Mouse (Mus musculus) embryo, embryonic 10 days (tissue): ENCODE results near the gene Glycam1.
"Not testable (repeated sequence)": the region's sequence is repeated elsewhere in the genome, so short reads cannot be mapped to it uniquely, and the experiment has no call there.

Experiments
- DNase-seq: peaks from one replicate; pipeline ENCODE4 v3.0.0-alpha.2; 2015; ENCODE audit warnings: low spot score

Glycam1 gene

GRCm38 (mm10) chr15:103564981-103565380, at the start of gene Glycam1:
TSS of gene Glycam1 (minus strand) at chr15:103565081.
- DNase-seq, result no peak

GRCm38 (mm10) chr15:103604481-103604880, 39.6 kb upstream of the Glycam1 start:
- no peak for DNase-seq

GRCm38 (mm10) chr15:103590779-103591178, 25.9 kb upstream of the Glycam1 start:
- DNase-seq, result no peak

- DNase-seq, result not testable (repeated sequence)
Measured at GRCm38 (mm10) chr15:103587752-103588151, 22.9 kb upstream of the Glycam1 start.

- DNase-seq, result no peak
Measured at GRCm38 (mm10) chr15:103585876-103586275, 21.0 kb upstream of the Glycam1 start.

GRCm38 (mm10) chr15:103552096-103552690, 12.7 kb downstream of the Glycam1 start:
- peak; percentile 81 for DNase-seq

- peak; percentile 28 for DNase-seq
Measured at GRCm38 (mm10) chr15:103551053-103551452, 13.8 kb downstream of the Glycam1 start.

GRCm38 (mm10) chr15:103549475-103549874, 15.4 kb downstream of the Glycam1 start:
- DNase-seq, result no peak

GRCm38 (mm10) chr15:103547983-103548382, 16.9 kb downstream of the Glycam1 start:
- no peak for DNase-seq

- DNase-seq, result no peak
Measured at GRCm38 (mm10) chr15:103542526-103542925, 22.4 kb downstream of the Glycam1 start.

- DNase-seq, result no peak
Measured at GRCm38 (mm10) chr15:103540646-103541045, 24.2 kb downstream of the Glycam1 start.

- DNase-seq, result no peak
Measured at GRCm38 (mm10) chr15:103539259-103539658, 25.6 kb downstream of the Glycam1 start.

- DNase-seq, result peak; percentile 88
Measured at GRCm38 (mm10) chr15:103537822-103538213, 27.1 kb downstream of the Glycam1 start, which contains the start of gene Ppp1r1a. TSS of gene Ppp1r1a (minus strand) at chr15:103538003.

GRCm38 (mm10) chr15:103537011-103537821, 27.7 kb downstream of the Glycam1 start:
- DNase-seq, result peak; percentile 48

- DNase-seq, result no peak
Measured at GRCm38 (mm10) chr15:103536456-103536855, 28.4 kb downstream of the Glycam1 start.

- DNase-seq, result no peak
Measured at GRCm38 (mm10) chr15:103535786-103536185, 29.1 kb downstream of the Glycam1 start.

GRCm38 (mm10) chr15:103535030-103535429, 29.9 kb downstream of the Glycam1 start:
- no peak for DNase-seq

- no peak for DNase-seq
Measured at GRCm38 (mm10) chr15:103534054-103534620, 30.7 kb downstream of the Glycam1 start.

GRCm38 (mm10) chr15:103530372-103530771, 34.5 kb downstream of the Glycam1 start:
- peak; percentile 89 for DNase-seq

GRCm38 (mm10) chr15:103523156-103523555, 41.7 kb downstream of the Glycam1 start:
- DNase-seq, result peak; percentile 34

GRCm38 (mm10) chr15:103522458-103523099, 42.3 kb downstream of the Glycam1 start:
- DNase-seq, result no peak
